Mouse (Mus musculus) left cerebral cortex, postnatal 14 days (tissue): ENCODE data around the gene Nfe2l3. TPM values are rescaled to one million over a fixed set of nuclear protein-coding genes. Genes with fewer than 3 reads are reported as not detected.
"Not testable (repeated sequence)": the region's sequence is repeated elsewhere in the genome, so short reads cannot be mapped to it uniquely, and the experiment has no call there.

Experiments used
- DNase-seq, 2 experiments: peaks; one replicate each; pipeline ENCODE4 v3.0.0; 2021 to 2022; ENCODE audit warnings: low spot score in 2 of 2, mixed read lengths in 1 of 2
- intact Hi-C: fragments of 180-260 bp; cut with DNase I; formaldehyde crosslinking; loops from one replicate; pipeline ENCODE4 v1.15.1; 2025
- long read RNA-seq, 2 experiments: library from polyadenylated mRNA; stranded (forward); transcript quantifications; one replicate each; pipeline ENCODE4 v2.0.0; 2021
- total RNA-seq, 2 experiments: library from RNA; stranded (reverse); gene quantifications; 2 replicates each; pipeline ENCODE4 v1.2.3; 2021

The Nfe2l3 gene
- total RNA-seq: 1 to 10 TPM; 2.5 to 3.6 TPM
- long read RNA-seq, experiment 1, transcript Nfe2l3-201 (4 exons, 2,544 nt): major isoform, 5 of 5 reads
- long read RNA-seq, experiment 1, partial matches to known transcripts: 0 of 5 reads
- long read RNA-seq, experiment 1, other reads (novel, unspliced or antisense): 0 of 5 reads
- long read RNA-seq, experiment 2, partial matches to known transcripts: 0 of 3 reads
- long read RNA-seq, experiment 2, other reads (novel, unspliced or antisense): 0 of 3 reads

DNA sequence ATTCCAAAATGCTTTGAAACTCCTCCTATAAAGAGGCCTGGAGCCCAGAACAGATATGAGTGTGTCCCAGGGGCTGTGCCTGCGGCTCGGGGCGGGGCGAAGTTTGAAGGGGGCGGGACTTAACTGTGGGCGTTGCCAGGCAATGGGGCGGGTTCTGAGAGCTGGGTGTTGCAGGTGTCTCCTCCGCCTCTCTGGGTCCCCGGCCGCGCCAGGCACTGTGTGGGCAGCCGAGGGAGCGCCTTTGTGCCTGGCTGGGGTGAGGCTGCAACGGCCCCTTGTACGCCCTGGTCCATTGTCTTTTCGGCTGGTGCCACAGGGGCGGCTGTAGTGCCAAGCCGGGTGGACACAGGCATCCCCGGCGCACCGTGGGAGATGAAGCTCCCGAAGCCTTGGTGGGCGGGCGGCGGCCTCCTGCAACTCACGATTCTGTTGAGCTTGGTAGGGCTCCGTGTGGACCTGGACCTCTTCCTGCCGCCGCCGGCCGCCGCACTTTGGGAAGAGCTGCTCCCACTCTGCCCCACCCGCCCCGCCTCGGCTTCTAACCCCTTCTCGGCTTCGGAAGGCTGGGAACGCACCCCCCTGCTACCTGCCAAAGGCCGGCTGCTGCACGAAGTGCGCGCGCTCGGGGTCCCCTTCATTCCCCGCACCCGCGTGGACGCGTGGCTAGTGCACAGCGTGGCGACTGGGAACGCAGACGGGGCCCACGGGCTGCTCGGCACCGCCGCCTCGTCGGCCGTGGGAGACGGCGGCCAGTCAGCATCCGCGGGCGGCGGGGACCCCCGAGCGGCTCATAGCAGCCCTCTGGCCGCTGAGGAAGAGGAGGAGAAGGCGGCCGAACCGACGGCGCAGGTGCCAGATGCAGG is at the start of gene Nfe2l3:
Gene Nfe2l3, plus strand, starts transcription at position 136 of the 863 bp plus-strand sequence.
- intact Hi-C loops: loop anchor here (5.0 kb wide), 1 partner anchor 40 kb away; no protein-coding TSS in a partner anchor
- DNase-seq: peak in 1 of 2 experiments; percentile 30

DNA sequence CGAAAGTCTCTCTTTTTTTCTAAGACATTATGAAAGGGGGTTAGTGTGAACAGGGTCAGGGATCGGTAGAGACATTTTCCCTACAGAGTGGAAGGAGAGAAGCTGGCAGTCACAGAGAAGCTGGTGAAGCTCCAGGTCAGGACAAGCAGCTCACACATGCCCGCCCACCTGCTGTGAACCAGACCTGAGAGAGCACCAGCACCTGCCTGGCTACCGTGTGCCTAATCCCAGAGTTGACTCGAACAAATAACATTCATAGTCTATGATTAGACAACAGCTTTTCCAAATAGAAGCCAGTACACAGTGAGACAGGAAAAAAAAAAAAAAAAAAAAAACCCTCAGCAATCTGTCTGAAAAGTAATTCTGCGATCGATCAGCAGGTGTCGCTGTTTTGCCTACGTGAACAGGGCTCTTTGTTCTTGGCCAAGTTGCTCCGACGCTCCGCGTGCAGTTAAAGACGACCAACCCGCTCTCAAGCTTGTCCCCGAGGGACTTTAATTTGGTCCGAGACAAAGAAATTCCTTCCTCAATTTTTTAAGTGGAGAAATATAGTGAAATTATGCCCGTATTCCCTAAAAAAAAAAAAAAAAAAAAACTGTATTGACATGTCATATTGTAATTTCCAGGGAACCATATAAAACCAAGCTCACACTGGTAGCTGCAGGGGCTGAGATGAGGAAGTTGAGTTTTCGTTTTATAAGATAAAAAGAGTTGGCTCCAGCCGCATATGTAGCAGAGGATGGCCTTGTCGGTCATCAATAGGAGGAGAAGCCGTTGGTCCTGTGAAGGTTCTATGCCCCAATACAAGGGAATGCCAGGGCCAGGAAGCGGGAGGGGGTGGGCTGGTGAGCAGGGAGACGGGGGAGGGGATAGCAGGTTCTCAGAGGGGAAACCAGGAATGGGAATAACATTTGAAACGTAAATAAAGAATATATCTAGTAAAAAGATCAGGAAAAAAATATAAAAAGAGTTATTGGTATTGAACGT is 48.4 kb upstream of the Nfe2l3 start:
- intact Hi-C loops: loop anchor here (2.0 to 5.0 kb wide), 3 partner anchors 87 to 473 kb away; partner anchors contain the start of gene Cbx3
- DNase-seq: peak; percentile 88 to 95

GRCm38 (mm10) chr6:51390505-51390904 is 42.0 kb upstream of the Nfe2l3 start:
- DNase-seq: no peak
- intact Hi-C loops: loop anchor here (5.0 kb wide), 1 partner anchor 42 kb away; the partner anchor contains the start of gene Nfe2l3

DNA sequence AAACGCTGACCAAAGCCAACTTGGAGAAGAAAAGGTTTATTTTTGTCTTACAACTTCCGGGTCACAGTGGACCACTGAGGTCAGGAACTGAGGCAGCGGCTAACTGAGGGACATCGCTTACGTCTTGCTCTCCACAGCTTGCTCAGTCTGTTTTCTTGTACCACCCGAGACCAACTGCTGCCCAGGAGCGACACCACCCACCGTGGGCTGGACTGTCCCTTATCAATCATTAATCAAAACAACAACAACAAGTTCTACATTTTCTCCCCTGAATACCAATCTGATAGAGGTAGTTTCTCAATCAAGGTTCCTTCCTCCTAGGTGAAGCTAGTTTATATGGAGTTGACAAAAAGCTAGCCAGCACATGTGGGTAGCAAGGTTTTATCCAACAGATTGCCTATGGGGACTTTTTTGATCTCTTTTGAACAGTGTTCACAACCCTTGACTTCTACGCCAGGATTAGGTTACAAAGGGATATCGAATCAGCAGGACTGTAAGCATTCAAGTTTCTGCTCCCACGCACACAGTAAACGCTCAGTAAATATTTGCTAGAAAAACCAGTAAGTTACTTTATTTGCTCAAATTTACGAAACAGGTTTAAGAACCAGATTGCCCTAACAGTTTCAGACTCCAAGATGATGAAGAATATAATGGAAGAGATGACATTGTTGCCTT is 40.5 kb upstream of the Nfe2l3 start:
- intact Hi-C loops: loop anchor here (5.0 kb wide), 1 partner anchor 40 kb away; the partner anchor contains the start of gene Nfe2l3

DNA sequence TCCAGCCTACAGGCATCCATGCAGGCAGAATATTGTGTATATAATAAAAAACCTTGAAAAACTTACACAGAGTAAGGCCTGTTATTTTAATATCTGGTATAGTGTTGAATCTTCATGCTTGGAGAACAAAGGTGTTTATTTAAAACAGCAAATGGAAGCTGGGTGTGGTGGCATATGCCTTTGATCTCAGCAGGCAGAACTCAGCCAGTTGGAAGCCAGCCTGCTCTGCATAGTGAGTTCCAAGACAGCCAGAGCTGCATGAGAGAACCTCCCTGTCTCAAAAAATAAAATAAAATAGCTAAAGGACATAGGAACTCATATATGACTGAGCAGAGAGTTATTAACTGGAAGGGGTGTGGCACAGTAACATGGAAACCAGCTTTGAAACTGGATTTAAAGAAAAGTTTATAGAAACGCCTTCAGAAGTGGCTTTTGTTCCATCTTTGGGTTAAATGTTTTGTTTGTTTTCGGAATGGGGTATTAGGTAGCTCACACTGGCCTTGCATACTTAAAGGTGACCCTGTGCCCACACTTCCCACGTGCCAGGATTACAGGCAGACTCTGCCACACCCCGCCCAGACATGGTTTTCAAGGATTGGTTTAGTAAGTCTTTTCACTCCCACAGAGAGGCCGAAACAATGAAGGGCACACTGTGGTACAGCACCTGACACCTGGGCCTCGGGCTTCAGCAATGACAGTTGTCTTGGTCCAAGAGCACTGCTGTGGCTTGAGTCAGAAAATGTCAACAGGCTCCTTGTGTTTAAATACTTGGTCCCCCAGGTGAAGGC is 38.9 kb upstream of the Nfe2l3 start:
- intact Hi-C loops: loop anchor here (5.0 kb wide), 1 partner anchor 39 kb away; the partner anchor contains the start of gene Nfe2l3

More for the DNA sequence above, 40.5 kb upstream of the Nfe2l3 start:
- DNase-seq: no peak

GRCm38 (mm10) chr6:51394367-51394766 is 38.1 kb upstream of the Nfe2l3 start:
- DNase-seq: not testable (repeated sequence)
- intact Hi-C loops: loop anchor here (5.0 kb wide), 1 partner anchor 38 kb away; the partner anchor contains the start of gene Nfe2l3

More for the DNA sequence above, 38.9 kb upstream of the Nfe2l3 start:
- DNase-seq: no peak

GRCm38 (mm10) chr6:51394963-51395362 is 37.5 kb upstream of the Nfe2l3 start:
- not testable (repeated sequence) for DNase-seq
- intact Hi-C loops: loop anchor here (5.0 kb wide), 1 partner anchor 37 kb away; the partner anchor contains the start of gene Nfe2l3

GRCm38 (mm10) chr6:51395486-51395885 is 37.0 kb upstream of the Nfe2l3 start:
- intact Hi-C loops: no loop called here
- no peak for DNase-seq

GRCm38 (mm10) chr6:51399113-51399518 is 33.4 kb upstream of the Nfe2l3 start:
- DNase-seq: no peak
- intact Hi-C loops: no loop called here

- intact Hi-C loops: no loop called here
These were observed 31.2 kb upstream of the Nfe2l3 start for GRCm38 (mm10) chr6:51401294-51401693.

DNA sequence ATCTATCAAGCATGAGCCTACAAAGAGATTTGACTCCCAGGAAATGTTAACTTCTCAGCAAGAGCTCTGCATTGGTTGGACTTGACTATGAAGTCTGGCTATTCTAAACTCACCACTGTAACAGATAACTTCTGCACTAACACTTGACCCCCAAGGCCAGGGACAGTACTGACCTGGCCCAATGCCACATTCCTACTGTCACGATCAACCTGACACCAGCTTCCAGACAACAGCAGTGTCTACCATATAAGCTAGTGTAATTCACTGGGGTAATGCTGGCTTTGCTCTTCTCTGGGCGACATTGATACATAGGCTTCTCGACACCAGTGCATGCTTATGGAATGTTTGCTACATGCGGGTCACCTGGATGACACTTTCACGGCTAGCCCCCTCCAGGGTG is 28.9 kb upstream of the Nfe2l3 start:
- intact Hi-C loops: no loop called here
- no peak for DNase-seq

More at GRCm38 (mm10) chr6:51401294-51401693, 31.2 kb upstream of the Nfe2l3 start:
- DNase-seq: no peak

GRCm38 (mm10) chr6:51404502-51404901 is 28.0 kb upstream of the Nfe2l3 start:
- intact Hi-C loops: no loop called here
- DNase-seq: no peak

DNA sequence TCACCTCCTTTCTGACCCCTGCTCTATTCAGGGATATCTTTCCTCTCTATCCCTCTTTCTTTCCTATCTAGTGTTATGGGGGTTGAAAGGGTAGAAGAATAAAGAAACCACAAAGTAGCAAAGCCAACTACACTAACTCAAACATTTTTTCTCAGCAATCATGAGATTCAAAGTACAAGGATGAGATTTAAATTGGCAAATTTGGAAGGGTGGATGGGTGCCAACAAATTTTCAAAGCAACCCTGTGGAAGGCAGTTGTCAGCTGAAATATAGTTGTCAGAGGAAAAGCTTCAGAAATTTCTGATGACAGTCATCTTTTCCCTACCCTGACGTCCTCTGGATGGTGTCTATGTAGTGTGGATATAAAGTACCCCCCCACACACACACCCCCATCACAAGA is 16.0 kb upstream of the Nfe2l3 start:
- peak in 1 of 2 experiments; percentile 29 for DNase-seq

GRCm38 (mm10) chr6:51417306-51417936 is 15.0 kb upstream of the Nfe2l3 start:
- no peak for DNase-seq
- intact Hi-C loops: no loop called here

More for the DNA sequence above, 16.0 kb upstream of the Nfe2l3 start:
- intact Hi-C loops: no loop called here

DNA sequence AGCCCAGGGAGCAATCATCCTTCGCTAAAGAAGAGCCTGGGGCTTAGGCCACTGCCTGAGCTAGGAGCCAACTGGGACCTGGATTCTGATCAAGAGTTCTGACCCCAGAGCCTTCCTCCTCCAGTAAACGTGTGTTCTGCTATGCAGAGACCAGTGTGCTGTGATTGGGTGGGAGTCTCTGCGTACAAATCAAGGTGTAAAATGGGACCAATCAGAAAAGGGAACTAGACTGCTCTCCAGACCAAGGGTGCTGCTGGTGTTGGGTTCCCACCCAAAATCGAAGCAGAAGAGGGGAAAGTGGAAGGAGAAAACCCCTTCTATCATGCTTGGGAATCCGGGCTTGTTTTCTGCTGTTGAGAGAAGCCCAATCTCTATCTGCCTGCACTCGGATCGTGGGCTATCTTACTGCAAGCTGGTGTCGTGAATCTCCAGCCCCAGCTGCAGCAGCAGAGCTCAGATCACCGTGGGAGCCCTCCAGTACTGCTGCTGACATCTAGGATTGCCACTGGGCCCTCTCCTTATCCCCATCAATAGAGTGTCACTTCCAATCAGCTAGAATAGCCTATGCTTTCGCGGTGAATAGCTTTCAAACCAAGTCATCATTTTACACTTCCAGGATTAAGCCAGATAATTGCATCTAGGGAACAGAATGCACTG is 8.9 kb upstream of the Nfe2l3 start:
- no peak for DNase-seq
- intact Hi-C loops: no loop called here

DNA sequence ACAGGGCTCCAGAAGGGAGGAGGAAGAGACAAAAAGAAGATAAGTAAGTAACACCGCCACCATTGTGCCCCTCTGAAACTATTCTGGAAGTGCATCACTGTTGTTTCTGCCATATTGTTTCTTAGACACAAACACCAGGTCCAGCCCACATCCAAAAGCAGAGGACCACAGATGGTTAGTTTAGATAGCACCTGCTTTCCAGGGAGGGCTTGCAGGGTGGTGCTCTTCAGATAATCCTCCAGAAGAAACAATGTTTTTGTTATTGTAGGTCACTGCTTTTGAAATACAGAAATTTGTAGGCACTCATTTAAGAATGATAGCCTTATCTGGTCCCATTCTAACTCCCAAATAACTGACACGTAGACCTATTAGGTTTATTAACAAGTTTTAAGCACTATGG is 7.9 kb upstream of the Nfe2l3 start:
- intact Hi-C loops: no loop called here

More for the DNA sequence above, 7.9 kb upstream of the Nfe2l3 start:
- DNase-seq: no peak
